Mouse (Mus musculus) gastrocnemius, adult 8-10 months (tissue): ENCODE data around the gene Rpl12. TPM values are rescaled to one million over a fixed set of nuclear protein-coding genes. Genes with fewer than 3 reads are reported as not detected.

Source experiments
- DNase-seq, 2 experiments: peaks; one replicate each; pipeline ENCODE4 v3.0.0; 2022; ENCODE audit warnings: low spot score in 2 of 2
- total RNA-seq, 4 experiments: library from RNA; stranded (reverse); gene quantifications; 2 replicates each; pipeline ENCODE4 v1.2.4; 2022

Gene Rpl12
- total RNA-seq, 4 experiments from 2014 or later = 77.4 to 121 (median 96.8) TPM

DNA sequence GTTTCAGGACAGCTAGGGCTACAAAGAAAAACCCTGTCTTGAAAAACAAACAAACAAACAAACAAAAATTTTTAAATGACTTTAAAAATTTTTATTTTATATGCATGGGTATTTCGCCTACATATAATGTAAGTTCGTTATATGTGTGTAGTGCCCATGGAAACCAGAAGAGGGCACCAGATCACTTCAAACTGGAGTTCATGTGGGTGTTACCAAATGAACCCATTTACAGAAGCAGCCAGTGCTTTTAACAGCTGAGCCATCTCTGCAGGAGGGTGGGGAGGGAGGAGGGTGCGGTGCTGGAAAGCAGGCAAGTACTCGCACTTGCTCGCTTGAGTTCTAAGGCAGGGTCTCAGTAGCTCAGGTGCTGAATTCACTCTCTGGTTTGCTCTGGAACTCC, 21.9 kb upstream of the Rpl12 start:
- DNase-seq = no peak

DNA sequence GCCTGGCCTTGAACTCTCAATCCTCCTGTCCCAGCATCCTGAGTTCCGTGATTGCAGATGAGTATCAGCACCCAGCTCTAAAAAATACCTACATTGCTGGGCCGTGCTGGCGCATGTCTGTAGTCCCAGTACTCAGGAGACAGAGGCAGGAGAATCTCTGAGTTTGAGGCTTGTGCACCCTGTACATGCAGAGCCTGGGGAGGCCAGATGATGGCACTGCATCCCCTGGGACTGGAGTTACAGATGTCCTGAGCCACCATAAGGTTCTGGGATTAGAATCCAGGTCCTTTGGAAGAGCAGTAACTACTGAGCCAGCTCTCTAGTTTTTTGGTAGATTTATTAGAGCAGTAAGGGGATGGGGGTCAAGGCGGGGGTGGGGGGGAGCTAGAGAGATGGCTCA, 20.9 kb upstream of the Rpl12 start:
- DNase-seq = no peak

DNA sequence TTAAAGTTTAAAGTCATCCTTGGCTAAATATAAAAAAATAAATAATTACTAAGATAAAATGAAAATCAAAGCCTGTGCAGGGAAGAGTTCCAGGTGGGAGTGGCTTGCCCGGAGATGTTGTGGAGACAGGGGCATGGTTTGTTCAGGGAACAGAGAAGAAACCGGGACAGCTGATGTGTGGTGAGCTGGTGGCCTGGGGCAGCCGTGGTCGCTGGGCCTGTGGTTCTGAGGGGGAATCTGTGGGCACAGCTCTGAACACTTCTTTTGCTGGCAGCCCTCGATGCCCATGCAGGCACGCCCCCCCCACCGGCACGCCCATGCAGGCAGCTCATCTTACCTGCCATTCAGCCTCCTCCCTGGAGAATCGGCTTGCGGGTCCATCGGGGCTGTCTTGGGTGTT, 13.9 kb upstream of the Rpl12 start:
- no peak for DNase-seq

DNA sequence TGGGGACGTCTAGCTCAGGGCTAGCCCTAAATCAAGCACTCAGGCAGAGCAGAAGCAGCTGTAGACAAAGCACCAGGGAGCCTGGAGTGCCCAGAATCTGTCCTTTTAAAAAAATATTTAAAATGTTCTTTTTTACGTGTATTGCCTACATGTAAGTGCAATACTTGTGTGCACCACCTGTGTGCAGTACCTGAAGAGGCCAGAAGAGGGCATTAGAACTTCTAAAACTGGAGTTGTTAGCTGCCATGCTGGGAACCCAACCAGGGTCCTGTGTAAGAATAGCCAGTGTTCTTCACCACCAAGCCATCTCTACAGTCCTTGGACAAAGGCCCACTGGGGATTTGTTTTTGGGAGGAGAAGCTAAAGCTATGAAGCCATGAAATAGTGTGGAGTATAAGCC, 6.8 kb upstream of the Rpl12 start:
- DNase-seq = no peak

DNA sequence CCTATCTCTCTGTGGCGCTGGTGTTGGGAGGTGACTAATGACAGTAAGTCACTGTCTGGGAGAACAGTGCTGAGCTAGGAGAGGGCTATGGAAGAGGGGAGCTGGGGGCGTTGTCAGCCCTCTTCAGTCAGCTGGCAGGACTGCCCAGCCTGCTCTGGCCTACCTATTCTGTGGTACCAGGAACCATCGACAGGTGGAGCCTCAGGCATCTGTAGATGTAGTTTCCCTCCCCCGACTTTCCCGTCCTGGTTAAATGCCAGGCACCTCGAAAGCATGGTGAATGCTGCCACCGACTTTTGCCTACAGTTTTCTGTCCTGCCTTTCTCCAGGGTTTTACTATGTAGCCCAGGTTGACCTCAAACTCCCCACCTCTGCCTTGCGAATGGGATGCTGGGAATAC, 4.0 kb upstream of the Rpl12 start:
- DNase-seq = no peak

DNA sequence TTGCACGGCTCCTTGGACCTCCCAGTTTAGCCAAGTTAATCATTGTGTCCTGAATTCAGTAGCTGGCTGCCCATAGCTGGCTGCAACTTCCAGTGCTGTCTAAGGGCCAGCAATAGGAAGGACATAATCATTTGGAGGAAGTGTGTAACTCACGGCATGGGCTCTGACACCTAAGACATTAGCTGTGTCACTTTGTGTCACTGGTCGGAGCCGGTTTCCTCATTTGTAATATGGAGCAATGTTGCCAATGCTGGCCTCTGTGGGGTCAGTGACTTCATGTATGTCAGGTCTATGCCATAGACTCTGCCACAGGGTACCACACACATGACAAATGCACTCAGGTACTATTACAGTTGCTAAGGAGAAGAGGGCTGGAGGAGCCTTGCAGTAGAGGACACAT, 1.1 kb upstream of the Rpl12 start:
- no peak for DNase-seq

DNA sequence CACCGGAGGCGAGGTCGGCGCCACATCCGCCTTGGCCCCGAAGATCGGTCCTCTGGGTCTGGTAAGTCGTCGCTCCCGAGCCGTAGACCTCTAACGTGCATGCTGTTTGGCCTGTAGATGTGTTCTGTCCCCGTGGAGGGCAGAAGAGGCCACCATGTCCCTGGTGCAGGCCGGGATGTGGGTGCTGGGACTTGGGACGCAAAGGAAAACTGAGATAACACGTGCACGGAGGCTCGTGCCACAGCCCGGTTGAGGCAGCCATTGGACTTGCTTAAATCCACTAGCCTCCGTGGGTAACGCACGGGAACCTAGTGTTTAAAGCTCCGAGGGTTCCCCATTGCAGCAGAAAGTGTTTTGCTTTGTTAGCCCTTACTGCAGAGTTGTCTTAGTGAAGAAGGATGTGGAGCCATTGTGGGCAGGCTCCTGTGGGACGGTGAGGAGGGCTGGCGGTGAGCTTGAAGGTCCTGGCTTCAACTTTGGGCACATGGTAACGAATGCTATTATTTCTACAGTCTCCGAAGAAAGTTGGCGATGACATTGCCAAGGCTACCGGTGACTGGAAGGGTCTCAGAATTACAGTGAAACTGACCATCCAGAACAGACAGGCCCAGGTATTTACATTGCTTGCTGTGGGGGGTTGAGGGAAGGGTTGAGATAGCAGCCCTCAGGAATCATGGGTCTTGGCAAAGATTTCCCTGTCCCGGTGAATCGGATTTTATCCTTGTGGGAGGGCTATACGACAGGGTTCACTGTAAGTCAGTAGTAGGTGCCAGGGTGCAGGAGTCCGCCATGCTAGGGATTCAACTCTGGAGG, 909 bp downstream of the Rpl12 start:
- no peak for DNase-seq

DNA sequence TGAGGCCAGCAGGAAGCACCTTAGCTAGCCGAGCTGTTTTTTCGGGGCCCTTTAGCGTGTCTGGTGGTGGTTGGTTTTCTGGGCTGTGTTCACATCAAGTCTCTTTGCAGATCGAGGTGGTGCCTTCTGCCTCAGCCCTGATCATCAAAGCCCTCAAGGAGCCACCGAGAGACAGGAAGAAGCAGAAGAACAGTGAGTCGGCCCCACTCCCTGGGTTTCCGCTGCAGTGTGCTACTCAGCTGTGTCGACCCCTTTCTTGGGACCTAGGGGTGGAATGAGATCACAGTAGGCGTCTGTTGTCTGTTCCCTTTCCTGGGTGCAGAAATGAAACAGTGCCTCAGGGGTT, 1.5 kb downstream of the Rpl12 start:
- DNase-seq = no peak

DNA sequence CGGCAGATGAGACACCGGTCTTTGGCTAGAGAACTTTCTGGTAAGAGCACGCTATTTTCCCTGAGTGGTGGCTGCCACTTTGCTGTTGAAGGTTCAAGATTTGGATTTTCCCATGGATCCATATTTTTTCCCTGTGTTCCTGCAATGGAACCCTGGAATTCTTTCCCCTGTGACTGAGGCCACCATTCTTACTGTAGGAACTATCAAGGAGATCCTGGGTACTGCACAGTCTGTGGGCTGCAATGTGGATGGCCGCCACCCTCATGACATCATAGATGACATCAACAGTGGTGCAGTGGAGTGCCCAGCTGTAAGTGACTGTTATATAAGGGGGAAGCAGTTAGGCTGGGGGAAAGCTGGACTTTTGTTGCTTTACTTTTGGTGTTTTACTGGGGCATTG, 2.2 kb downstream of the Rpl12 start:
- no peak for DNase-seq

DNA sequence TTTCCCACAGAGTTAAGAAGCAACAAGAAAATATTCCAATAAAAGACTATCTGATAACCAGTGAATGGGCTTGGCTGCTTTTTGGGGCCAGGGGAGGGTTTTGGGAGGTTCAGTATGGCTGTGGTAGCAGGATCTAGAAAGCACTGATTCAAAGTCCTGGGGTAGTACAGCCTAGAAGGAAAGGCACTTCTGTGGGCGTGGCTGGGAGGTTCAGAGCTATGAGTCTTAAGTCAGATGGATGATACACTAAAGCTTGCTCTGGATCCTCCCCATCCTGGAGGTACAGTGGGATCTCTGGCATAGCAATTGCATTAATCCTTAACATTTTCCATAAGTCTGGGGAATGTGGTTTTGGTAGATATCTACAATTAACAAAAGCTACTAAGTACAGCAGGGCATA, 2.6 kb downstream of the Rpl12 start:
- DNase-seq = no peak

DNA sequence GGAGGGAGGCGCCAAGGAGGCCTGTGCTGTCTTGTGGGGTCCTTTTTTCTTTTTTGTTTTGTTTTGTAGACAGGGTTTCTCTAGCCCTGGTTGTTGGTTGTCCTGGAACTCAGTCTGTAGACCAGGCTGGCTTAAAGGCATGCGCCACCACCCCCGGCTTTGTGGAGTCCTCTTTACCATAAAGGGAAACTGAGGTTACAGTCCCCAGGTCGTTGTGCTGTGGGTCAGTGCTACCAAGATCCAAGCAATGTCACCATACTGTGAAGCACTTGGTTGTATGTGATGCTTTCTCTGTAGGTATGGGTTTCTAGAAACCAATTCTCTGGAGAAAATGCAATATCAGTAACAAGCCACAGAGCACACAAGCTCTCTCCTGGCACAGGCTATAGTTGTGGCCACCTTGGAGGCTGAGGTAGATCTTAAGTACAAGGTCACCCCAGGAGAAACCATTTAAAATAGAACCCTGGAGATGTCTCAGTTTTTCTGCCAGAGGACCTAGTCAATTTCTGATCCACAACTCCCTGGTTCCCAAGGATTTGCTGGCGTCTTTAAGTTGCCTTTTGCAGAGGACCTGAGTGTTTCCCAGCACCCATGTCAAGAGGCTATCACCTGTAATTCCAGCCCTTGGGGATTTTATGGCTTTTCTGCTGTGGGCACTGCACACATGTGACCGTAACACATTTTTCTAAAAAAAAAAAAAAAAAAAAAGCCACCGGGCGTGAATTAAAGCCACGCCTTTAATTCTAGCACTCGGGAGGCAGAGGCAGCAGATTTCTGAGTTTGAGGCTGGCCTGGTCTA, 3.5 kb downstream of the Rpl12 start:
- DNase-seq = no peak

DNA sequence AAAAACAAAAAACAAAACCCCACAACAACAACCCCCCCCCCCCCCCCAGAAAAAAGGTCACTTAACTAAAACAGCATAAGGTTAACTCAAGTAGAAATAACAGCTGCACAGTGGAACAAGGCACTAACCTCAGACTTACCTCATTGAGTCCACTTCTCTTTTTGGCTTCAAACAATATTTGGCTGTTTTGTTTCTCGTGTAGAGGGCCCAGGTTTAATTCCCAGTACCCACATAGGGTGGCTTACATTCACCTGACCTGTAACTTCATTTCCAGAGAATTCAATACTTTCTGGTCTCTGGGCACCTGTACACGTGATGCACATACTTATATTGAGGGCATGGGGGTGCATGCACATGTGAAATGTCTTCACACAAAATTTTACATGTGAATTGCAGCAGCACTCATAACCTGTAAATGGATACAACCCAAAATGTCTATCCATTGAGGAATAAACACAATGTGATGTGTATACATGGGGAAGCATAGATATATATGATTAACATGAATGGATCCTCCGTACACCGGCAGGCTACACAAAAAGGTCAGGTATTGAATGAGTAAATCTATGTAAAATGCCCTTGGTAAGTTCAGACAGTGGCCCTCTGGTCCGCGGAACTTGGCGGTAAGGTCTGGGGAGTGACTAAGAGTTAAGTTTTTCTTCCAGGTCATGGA, 4.3 kb downstream of the Rpl12 start:
- DNase-seq = no peak

DNA sequence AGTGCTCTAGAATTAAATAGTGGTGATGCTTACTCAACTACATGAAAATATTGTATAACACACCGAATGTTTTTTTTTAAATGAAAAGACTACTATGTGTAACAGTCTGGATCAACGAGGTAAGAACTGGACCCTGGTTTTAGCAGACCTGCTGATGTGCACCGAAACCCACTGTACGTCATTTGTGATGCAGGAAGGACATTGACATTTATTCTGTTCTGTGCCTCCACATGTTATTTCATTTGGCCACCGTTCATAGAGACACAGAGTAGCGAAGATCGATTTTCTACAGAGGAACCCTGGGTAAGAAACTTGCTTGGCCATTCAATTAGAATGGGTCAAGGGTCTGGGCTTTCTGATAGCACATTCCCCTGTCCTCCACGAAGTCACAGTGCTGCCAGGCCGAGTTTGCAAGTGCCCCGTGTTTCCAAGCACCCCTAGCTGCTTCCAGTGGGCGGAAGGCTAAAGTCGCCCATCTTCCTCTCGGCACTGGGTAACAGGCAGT, 4.9 kb downstream of the Rpl12 start:
- DNase-seq = no peak

DNA sequence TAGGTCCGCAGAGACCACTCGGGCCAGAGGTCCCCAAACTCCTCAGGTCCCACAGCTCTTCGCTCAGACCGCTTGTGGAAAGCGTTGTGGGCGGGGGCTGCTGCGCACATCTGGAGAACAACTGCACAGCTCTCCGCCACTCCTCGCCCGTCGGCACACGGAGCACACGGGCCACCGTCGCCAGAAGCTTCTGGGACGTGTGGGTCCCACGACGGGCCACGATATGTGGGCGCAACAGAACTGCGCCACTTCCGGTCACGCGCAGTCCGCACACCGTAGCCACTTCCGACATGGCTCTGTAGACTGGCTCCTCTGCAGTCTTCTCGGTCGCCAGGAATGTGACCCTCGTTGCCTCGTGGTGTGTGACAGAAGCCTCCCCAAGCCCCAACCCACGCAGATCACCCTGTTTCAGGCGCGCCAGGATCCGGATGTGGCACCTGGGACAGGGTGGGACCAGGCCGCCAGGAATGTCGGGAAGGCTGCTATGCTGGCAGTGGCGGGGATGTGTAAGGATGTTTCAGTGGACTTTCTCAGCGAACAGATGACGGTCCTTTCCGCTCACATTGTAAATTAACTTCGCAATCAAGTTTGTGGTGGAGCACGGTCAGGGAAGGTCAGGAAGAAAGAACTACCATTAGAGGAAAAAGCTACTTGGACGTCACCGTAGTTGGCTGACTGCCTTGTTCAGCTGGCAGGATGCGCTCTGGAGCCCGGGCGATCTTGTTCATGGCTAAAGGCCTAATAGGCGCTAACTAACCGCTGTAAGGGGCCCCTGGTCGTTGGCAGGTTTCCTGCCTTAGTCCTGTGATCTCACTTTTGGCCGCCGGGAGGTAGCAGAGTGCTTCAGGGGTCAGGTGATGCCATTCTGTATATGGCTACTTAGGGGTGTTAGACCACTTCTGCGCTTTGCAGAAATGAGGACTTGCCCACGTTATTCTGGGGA, 5.6 kb downstream of the Rpl12 start:
- DNase-seq = peak; percentile 75 to 85

DNA sequence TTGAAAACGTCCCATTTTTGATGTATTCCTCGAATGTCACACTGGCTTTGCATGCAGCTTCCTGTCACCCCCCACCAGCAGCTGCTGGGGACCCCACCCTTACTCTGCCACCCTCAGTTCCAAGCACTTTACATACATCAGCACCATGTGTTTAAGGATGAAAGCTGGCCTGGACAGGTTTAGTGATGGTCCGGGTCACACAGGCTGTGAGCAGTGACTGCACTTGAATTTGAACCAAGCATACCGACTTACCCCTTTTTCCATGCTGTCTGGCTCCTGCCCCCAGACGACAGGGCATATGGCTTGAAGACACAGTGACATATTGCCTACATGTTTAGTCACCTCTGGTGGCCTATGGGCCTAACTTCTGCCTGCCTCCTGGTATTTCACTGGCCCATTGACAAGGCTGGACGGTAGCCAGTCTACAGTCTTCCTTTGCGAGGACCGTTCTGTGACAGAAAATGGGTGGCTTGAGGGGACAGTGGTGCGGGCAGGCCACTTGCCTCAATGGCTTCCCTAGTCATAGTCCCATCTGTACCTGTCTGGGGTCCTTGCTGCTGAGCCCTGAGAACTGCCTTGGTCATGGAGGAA, 6.8 kb downstream of the Rpl12 start:
- DNase-seq = no peak

DNA sequence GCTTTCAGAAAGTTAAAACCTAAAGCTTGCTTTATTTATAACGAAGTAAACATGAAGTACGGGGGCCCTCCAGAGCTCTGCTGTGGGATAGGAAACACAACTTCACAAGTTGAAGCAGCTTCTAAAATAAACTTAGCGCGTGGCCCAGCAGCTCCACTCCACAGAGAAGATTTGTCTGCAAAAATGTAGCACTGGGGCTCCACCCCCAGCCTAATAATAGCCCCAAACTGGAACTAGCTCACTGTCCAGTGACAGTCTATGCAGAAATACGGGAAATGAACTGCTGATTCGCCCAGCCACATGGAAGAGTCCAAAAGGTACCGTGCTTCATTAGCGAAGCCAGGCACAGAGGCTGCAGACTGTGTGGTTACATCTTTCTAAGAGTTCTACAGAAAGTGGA, 8.0 kb downstream of the Rpl12 start:
- DNase-seq = no peak

DNA sequence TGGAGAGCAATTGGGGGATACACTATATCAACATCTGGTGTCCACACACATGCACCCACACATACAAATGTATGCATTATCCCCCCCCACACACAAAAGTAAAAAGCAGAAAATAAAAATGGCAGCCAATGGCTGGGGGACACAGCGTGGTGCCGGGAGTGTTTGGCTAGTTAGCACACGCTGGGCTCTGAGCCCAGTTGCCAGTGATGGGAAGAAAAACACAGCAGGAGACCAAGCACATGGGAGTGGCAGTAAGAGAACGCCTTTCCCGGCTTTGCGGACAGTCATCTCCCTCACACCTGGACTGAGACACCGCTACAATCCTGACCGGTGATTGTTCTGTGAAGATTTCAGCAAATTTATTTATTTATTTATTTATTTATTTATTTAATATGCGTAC, 9.9 kb downstream of the Rpl12 start:
- DNase-seq = no peak

DNA sequence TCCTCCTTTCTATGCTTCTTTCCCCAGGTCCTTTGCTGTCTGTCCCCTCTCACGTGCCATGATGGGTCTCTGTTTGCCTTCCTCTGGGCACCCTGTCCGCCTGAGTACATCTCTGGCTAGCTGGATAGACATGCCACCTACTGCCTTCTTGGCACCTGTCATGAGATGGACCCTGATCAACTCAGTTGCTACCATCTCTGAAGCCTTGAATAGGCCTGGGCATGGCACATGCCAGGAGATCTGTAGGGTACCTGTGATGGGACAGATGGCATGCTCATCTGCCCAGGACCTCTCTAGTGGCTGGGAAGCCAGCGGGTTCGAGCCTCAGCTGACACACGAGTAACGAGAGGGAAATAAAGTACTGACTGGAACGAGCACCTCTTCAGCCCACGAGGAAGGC, 12.9 kb downstream of the Rpl12 start:
- DNase-seq = no peak

DNA sequence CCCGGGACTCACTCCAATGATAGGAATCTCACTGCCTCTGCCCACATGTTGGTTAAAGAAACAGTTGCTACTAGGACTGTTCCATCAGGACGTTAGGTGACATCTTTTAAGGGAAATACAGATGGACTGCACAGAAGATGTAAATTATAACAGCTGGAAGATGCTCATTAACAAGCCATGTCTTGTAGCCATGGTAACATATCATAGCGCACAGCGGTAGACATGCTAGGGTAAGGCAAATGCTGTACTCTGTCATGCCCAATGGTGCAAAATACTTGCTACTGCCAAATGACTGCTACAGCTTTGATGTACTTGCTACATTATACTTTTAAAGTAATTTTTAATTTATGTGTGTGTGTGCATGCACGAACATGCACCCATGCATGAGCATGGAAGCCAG, 15.8 kb downstream of the Rpl12 start:
- no peak for DNase-seq

DNA sequence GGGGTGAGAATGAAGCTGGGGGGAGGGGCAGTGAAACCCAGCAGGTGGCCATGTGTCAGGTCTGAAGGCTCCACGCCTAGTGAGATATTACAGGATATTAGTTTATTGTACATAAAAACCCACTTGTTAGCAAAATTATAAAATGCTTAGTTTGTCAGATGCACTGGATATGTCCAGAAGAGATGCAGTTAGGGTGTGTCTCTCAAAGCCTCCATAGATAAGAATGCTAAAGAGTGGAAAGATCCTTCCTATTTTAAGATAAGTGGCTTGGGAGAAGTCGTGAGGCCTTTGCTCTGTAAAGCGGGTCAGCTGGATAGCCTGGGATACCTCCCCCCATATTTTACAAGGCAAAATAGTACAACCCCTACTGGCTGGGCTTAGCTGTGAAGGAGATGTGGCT, 17.3 kb downstream of the Rpl12 start:
- no peak for DNase-seq

DNA sequence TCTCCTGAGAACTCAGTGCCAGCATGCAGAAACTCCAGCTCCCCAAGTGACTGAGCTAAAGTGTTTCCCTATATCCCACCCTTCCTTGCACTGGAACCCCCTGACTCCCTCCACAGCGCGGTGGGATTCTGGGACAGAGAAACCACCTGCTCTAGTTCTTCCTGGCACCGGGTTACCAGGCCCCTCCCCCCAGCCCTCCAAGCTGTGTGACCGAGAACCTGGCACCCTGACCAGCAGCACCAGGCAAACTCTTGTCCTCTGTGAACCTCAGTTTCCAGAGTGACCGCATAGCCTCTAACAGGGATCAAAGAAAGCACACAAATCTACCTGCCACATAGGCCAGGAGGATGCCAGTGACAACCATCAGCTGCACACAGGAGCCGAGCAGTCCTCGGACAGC, 18.3 kb downstream of the Rpl12 start:
- no peak for DNase-seq
